In genomic region chr2:35526612-35527242, GRCm38 (mm10) we compare ENCODE assay signal across 12 mouse cellular contexts.
"Had no signal": no experiment of that assay in that cellular context is flagged by ENCODE, and none has a peak within 500 bp of the region (broad histone marks: within the 10 kb centered on the region; RNA-seq: fewer than 3 reads in every experiment).

No protein-coding gene starts in this region.

- DNase-seq: kidney, adult 11 months; kidney, postnatal 10 days; lung, adult 2 months; lung, postnatal 36 days; right cerebral cortex, adult 18-20 months; right cerebral cortex, postnatal 25 days; thymus, postnatal 36 days had no signal

- H3K27me3 ChIP-seq: midbrain, embryonic 13.5 days had no signal

- H3K4me2 ChIP-seq: midbrain, embryonic 13.5 days had no signal

- H3K4me3 ChIP-seq: left cerebral cortex, adult 2 months; limb, embryonic 10.5 days; midbrain, embryonic 13.5 days had no signal

- H3K36me3 ChIP-seq: limb, embryonic 10.5 days; midbrain, embryonic 13.5 days had no signal

- H3K9me3 ChIP-seq: limb, embryonic 10.5 days; midbrain, embryonic 13.5 days had no signal

- ATAC-seq: lung, postnatal 0 days; midbrain, embryonic 13.5 days had no signal

- H3K4me1 ChIP-seq: limb, embryonic 10.5 days; midbrain, embryonic 13.5 days had no signal

- H3K27ac ChIP-seq: left cerebral cortex, adult 2 months; limb, embryonic 10.5 days; liver, embryonic 14.5 days; midbrain, embryonic 13.5 days had no signal

- H3K9ac ChIP-seq: liver, embryonic 14.5 days; midbrain, embryonic 13.5 days had no signal
